Mouse (Mus musculus) olfactory bulb, adult 2 months (tissue): Measurements from ENCODE around the gene Nfatc2.

Experiments
- CTCF ChIP-seq: fragments of 200-500 bp; IDR thresholded peaks from 2 replicates; pipeline ENCODE4 v1.5.1; 2012; ENCODE audit warnings: low read depth, mild to moderate bottlenecking, low read length, moderate library complexity; ENCODE audit not compliant: insufficient read depth
- POLR2A ChIP-seq: fragments of 200-500 bp; IDR thresholded peaks from 2 replicates; pipeline ENCODE4 v1.6.1; 2012; ENCODE audit warnings: mild to moderate bottlenecking, low read depth, low read length, moderate library complexity; ENCODE audit not compliant: insufficient read depth

DNA sequence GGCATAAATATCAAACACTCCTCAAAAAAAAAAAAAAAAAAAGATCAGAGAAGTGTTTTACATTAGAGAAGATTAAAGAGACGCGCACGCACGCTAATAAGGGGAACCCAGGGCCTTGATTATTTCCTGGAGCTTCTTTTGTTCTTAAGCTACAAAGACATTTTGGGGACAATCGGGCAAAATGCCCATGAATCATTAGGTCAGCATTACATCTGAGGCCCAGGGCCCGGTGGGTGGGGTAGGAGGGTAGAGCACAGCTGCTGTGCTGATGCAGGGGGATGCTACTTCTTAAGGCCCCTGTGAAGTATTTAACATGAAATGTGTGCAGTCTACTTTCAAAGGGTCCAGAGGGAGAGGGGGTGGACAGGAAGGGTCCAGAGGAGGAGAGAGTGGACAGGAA is 43.4 kb upstream of the Nfatc2 start:
- no peak for TF ChIP-seq POLR2A
- TF ChIP-seq CTCF = no peak
